Mouse (Mus musculus) liver, postnatal 0 days (tissue): ENCODE results near the gene Esrra. TPM values are rescaled to one million over a fixed set of nuclear protein-coding genes. Genes with fewer than 3 reads are reported as not detected.

Experiments used
- ATAC-seq: fragments of 200-750 bp; cut with Nextera tagmentation; 2 replicates; pipeline ENCODE4 v1.8.0; 2017; ENCODE audit warnings: mild to moderate bottlenecking, moderate library complexity
- DNase-seq: peaks from one replicate; pipeline ENCODE4 v3.0.0-alpha.2; 2016
- H3K27ac ChIP-seq: fragments of 300-500 bp; sonication (generic); 2 replicates; pipeline ENCODE4 v1.5.1; 2014; ENCODE audit warnings: antibody characterized with exemption, moderate library complexity, mild to moderate bottlenecking, low read depth
- H3K27me3 ChIP-seq: fragments of 300-500 bp; sonication (generic); 2 replicates; pipeline ENCODE4 v1.6.1; 2014; ENCODE audit warnings: low read length, control low read depth, mixed read lengths; ENCODE audit not compliant: insufficient read depth
- H3K36me3 ChIP-seq: fragments of 300-500 bp; sonication (generic); replicated peaks from 2 replicates; pipeline ENCODE4 v1.6.1; 2014; ENCODE audit warnings: mild to moderate bottlenecking, control low read depth, low read length, moderate library complexity, mixed read lengths; ENCODE audit not compliant: insufficient read depth
- H3K4me1 ChIP-seq: fragments of 300-500 bp; sonication (generic); 2 replicates; pipeline ENCODE4 v1.6.1; 2014; ENCODE audit warnings: antibody characterized with exemption, mild to moderate bottlenecking, control low read depth; ENCODE audit not compliant: insufficient read depth
- H3K4me2 ChIP-seq: fragments of 300-500 bp; sonication (generic); 2 replicates; pipeline ENCODE4 v1.6.1; 2014; ENCODE audit warnings: low read depth, mild to moderate bottlenecking, low read length, moderate library complexity, mixed read lengths
- H3K4me3 ChIP-seq: fragments of 300-500 bp; sonication (generic); 2 replicates; pipeline ENCODE4 v1.5.1; 2014; ENCODE audit warnings: low read depth, low read length
- H3K9ac ChIP-seq: fragments of 300-500 bp; sonication (generic); replicated peaks from 2 replicates; pipeline ENCODE4 v1.6.1; 2014; ENCODE audit warnings: mild to moderate bottlenecking, moderate library complexity
- H3K9me3 ChIP-seq: fragments of 300-500 bp; sonication (generic); 2 replicates; pipeline ENCODE4 v1.6.1; 2016; ENCODE audit warnings: mild to moderate bottlenecking, control low read depth, low read length, mixed read lengths
- CTCF ChIP-seq: sonication (generic); IDR thresholded peaks from 2 replicates; pipeline ENCODE4 v1.5.1; 2016; ENCODE audit warnings: antibody characterized with exemption, low read depth
- EP300 ChIP-seq: IDR thresholded peaks from 2 replicates; pipeline ENCODE4 v1.6.1; 2016; ENCODE audit warnings: antibody characterized with exemption, low read depth, mild to moderate bottlenecking
- WGBS: fragments of 180-500 bp; shearing (Covaris S2); extraction: QIAGEN DNeasy Blood & Tissue Kit; methylation state at CpG from one replicate; pipeline ENCODE4 v1.1.7; 2014; ENCODE audit not compliant: insufficient replicate concordance; 5-methylcytosine and 5-hydroxymethylcytosine counted together
- polyA plus RNA-seq: library from polyadenylated mRNA; unstranded; fragments of >200 nt; fragmentation: Nextera tagmentation; extraction: Ambion mirVana; gene quantifications from 2 replicates; pipeline ENCODE4 v1.2.1, GENCODE M21; 2015

The Esrra gene
- polyA plus RNA-seq, 1 experiment from 2014 or later, result 8.2 TPM

DNA sequence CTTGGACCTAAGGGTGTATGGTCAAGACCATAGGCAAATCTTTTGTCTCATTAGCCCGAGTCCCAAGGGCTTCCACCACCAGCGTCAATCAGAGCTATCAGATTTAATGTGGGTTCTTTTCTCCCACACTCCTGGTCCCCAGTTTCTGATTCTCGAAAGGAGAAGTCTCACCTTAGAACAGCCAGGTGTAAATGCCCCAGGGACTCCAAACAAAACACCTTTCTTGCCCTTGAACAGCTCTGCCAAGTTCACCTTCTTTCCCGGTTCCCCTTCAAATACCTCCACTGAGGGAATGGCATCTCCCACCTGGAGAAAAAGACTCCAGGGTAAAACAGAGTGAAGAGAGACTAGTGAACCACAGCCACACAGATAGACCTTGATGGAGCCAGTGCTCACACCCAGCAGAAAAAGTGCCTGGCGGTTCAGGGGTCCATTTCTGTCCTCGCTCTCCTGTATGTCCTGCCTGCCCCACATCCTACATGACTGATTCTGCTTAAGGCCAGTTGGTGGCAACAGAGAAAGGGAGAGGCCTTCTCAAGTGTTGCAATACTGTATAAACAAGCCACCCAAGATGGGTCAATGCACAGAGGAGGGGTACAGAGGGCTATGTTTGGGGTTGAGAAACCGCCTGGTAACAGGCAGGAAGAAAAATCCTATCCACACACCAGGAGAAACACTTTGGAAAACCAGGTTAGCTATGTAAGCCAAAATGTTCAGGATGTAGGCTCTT lies 13.6 kb downstream of the Esrra start:
- WGBS, result 58% methylated on average over 7 of the region's 7 CpGs
- peak; percentile 32 for ATAC-seq
- TF ChIP-seq EP300 (no peak), CTCF (peak; percentile 44)
- Histone ChIP-seq H3K9me3 (no peaks in the 10 kb centered on the region), H3K4me3 (peak overlapping the region; percentile 70), H3K27ac (peak overlapping the region; percentile 98), H3K4me1 (peaks cover 18% of the 10 kb centered on the region), H3K9ac (peak overlapping the region; percentile 73), H3K27me3 (no peaks in the 10 kb centered on the region), H3K4me2 (peak overlapping the region; percentile 87), H3K36me3 (peaks cover 41% of the 10 kb centered on the region)
- peak; percentile 29 for DNase-seq

GRCm38 (mm10) chr19:6907094-6907493 lies 14.5 kb downstream of the Esrra start:
- Histone ChIP-seq H3K4me3 (peak overlapping the region; percentile 70), H3K9me3 (no peaks in the 10 kb centered on the region), H3K36me3 (peaks cover 32% of the 10 kb centered on the region), H3K27ac (0 out of 2 replicates have a peak overlapping the region, but pooled peaks have one; percentile 6), H3K27me3 (no peaks in the 10 kb centered on the region), H3K4me1 (peaks cover 18% of the 10 kb centered on the region), H3K4me2 (peak overlapping the region; percentile 87), H3K9ac (peak overlapping the region; percentile 73; the same call in 1 of the 2 replicates)
- TF ChIP-seq CTCF (no peak), EP300 (no peak)
- 86% methylated on average over 8 of the region's 8 CpGs for WGBS
- ATAC-seq (no peak), DNase-seq (no peak)

DNA sequence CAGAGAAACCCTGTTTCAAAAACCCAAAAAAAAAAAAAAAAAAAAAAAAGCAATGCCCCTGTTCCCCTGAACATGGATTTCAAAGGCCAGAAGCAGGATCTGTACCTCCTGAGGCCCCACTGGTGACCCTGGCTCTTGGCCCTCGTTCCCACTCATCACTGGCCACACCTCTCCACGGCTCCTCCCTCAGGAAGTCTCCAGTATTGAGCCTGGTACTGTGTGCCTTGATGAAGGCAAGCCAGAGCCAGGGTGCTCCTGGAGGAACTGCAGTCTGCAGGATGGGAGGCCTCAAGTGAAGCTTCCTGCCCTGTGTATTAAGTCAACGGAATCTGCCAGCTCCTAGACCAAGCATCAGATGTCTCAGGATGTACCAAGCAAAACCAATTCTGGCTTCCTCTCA lies 15.4 kb downstream of the Esrra start:
- no peaks in the 10 kb centered on the region for H3K27me3 ChIP-seq
- H3K36me3 ChIP-seq, result peaks cover 23% of the 10 kb centered on the region
- H3K4me3 ChIP-seq, result no peak overlapping the region
- ATAC-seq (no peak), DNase-seq (no peak)
- TF ChIP-seq CTCF (no peak), EP300 (no peak)
- WGBS, result 76% methylated on average over 3 of the region's 3 CpGs
- H3K9me3 ChIP-seq, result no peaks in the 10 kb centered on the region
- H3K27ac ChIP-seq, result no peak overlapping the region
- H3K4me2 ChIP-seq, result peak overlapping the region; percentile 4; the same call in 1 of the 2 replicates
- peaks cover 15% of the 10 kb centered on the region for H3K4me1 ChIP-seq
- H3K9ac ChIP-seq, result no peak overlapping the region; the same call in 1 of the 2 replicates

DNA sequence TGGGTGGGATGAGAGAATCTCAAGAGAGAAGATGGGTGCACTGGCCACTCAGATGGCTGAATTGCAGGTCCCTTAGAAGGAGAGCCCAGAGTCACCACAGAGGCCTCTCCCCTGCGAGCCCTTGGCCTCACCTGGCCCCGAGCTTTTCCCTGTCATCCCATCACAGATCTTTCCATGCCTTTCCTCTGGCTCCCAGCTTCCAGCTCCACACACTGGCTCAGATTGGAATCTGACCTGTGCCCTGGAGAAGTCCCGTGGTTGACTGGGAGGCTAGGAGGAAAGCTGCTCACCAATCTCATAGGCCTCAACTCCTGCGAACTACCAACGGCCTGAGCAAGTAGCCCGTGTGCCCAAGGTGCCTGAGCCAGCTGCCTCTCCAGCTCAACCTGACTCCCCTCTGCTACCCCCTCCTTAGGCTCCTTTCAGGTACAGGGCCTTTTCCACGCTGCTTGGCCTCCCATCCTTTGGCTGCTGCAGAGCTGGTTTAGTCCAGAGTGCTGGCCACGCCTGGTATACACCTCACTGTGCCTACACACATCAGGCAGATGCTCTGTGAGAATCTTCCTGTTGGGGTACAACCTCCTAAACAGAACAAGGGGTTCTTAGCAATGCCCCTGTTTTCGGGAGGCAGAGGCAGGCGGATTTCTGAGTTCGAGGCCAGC lies 16.0 kb downstream of the Esrra start:
- ATAC-seq (no peak), DNase-seq (no peak)
- Histone ChIP-seq H3K9ac (no peak overlapping the region; the same call in 1 of the 2 replicates), H3K4me3 (no peak overlapping the region), H3K27me3 (no peaks in the 10 kb centered on the region), H3K9me3 (no peaks in the 10 kb centered on the region), H3K27ac (no peak overlapping the region), H3K4me1 (peaks cover 12% of the 10 kb centered on the region), H3K36me3 (peaks cover 21% of the 10 kb centered on the region), H3K4me2 (no peak overlapping the region)
- 87% methylated on average over 11 of the region's 11 CpGs for WGBS
- TF ChIP-seq CTCF, result no peak
- TF ChIP-seq EP300, result no peak

- no peak overlapping the region for H3K4me2 ChIP-seq
- 63% methylated on average over 2 of the region's 2 CpGs for WGBS
- no peaks in the 10 kb centered on the region for H3K27me3 ChIP-seq
- no peaks in the 10 kb centered on the region for H3K9me3 ChIP-seq
- H3K27ac ChIP-seq, result 0 out of 2 replicates have a peak overlapping the region, but pooled peaks have one; percentile 12
- peaks cover 12% of the 10 kb centered on the region for H3K4me1 ChIP-seq
- no peak for TF ChIP-seq EP300
- no peak for TF ChIP-seq CTCF
- H3K36me3 ChIP-seq, result peaks cover 21% of the 10 kb centered on the region
- ATAC-seq (no peak), DNase-seq (no peak)
- no peak overlapping the region for H3K4me3 ChIP-seq
- H3K9ac ChIP-seq, result no peak overlapping the region
Measured at GRCm38 (mm10) chr19:6904846-6905245, 16.8 kb downstream of the Esrra start.

DNA sequence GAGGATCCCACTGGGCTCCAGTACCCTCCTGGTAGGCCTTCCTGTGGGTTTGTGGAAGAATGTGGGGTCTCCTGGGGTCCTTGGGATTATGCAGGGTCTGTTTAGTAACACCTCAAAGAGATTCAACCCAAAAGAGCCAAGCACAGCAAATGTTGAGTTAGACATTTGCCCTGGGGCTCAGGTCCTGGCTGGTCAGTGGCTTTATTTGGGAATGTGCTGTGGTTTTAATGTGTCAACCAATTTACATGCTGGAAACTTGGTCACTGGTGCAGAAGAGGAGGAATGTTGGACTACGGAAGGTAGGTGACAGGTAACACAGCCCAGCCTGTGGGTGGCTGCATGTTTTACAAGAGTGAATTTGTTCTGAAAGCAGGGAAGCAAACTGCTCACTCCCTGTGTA lies 18.6 kb downstream of the Esrra start:
- Histone ChIP-seq H3K9ac (no peak overlapping the region), H3K9me3 (no peaks in the 10 kb centered on the region), H3K36me3 (peaks cover 21% of the 10 kb centered on the region), H3K4me3 (no peak overlapping the region), H3K4me2 (no peak overlapping the region), H3K27ac (no peak overlapping the region), H3K27me3 (no peaks in the 10 kb centered on the region), H3K4me1 (peaks cover 8% of the 10 kb centered on the region)
- no peak for TF ChIP-seq CTCF
- no peak for TF ChIP-seq EP300
- WGBS, result 82% methylated on average over 1 of the region's 1 CpGs
- ATAC-seq (no peak), DNase-seq (no peak)
